Mouse (Mus musculus): ENCODE results near the gene Telo2.
A peak's percentile ranks its signal among the peaks of the same experiment; 100 is the strongest.

DNA sequence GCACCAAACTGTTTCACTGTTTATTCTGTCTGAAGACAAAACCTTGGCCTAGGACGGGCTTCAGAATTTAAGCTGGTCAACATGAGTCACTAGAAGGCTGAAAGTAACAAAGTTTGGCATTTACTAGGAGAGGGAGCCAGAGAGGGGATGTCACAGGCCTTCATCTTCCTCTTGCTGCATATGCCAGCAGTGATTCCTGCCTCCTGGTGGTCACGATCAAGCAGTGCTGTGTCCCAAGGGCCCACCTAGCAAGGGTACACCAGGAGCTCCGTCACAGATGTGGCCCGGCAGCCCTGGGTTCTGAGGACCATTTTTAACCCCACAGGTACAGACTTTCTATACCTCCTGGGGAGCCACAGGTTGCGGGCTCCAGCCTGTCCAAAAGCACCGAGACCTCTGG, 58.7 kb downstream of the Telo2 start:
- TF ChIP-seq SMC3 (IDR thresholded peaks at IDR 0.05; ENCODE audit: low read depth, low read length), result peak; percentile 39
- TF ChIP-seq E2F4 (IDR thresholded peaks at IDR 0.05; ENCODE audit: insufficient replicate concordance, low read depth, low read length), result no peak
- no peak for TF ChIP-seq GABPA (IDR thresholded peaks at IDR 0.05; ENCODE audit: insufficient replicate concordance, low read depth, low read length)
- TF ChIP-seq JUN (IDR thresholded peaks at IDR 0.05; ENCODE audit: insufficient read depth, low read depth, low read length), result no peak
- no peak for TF ChIP-seq MEF2A (IDR thresholded peaks at IDR 0.05; ENCODE audit: borderline replicate concordance, low read depth, low read length)
- no peak for TF ChIP-seq ZNF384 (IDR thresholded peaks at IDR 0.05; ENCODE audit: low read depth, low read length)
- TF ChIP-seq POLR2A (IDR thresholded peaks at IDR 0.05; ENCODE audit: low read depth, low read length), result no peak
- no peak for TF ChIP-seq MAX (IDR thresholded peaks at IDR 0.05; ENCODE audit: low read length)
- TF ChIP-seq RCOR1 (conservative IDR thresholded peaks at IDR 0.05; ENCODE audit: low read depth, low read length), result no peak
- TF ChIP-seq CTCF (conservative IDR thresholded peaks at IDR 0.05 in 1 of 2, IDR thresholded peaks at IDR 0.05 in 1 of 2; ENCODE audit: low read depth in 2 of 2, low read length in 2 of 2), result peak in 1 of 2 experiments; percentile 35; a peak in 2 of 4 replicates

Measured in CH12.LX (cell line).